Mouse (Mus musculus) thymus, postnatal 4 days (tissue): ENCODE measurements around the gene Srsf3.

Experiments used
- DNase-seq: peaks from one replicate; pipeline ENCODE4 v3.0.0; 2021

Srsf3 gene

GRCm38 (mm10) chr17:29046863-29047262 lies 14.4 kb downstream of the Srsf3 start:
- DNase-seq = no peak

GRCm38 (mm10) chr17:29047697-29048514 lies 15.5 kb downstream of the Srsf3 start:
- DNase-seq = no peak

- peak; percentile 91 for DNase-seq
Observed at GRCm38 (mm10) chr17:29048748-29049507, 16.5 kb downstream of the Srsf3 start.

- DNase-seq = no peak
Observed at GRCm38 (mm10) chr17:29049508-29049889, 17.1 kb downstream of the Srsf3 start.

- no peak for DNase-seq
Observed at GRCm38 (mm10) chr17:29049923-29050322, 17.5 kb downstream of the Srsf3 start.

GRCm38 (mm10) chr17:29050791-29051190 lies 18.4 kb downstream of the Srsf3 start:
- DNase-seq = no peak

- DNase-seq = no peak
Observed at GRCm38 (mm10) chr17:29053067-29053466, 20.6 kb downstream of the Srsf3 start.

- DNase-seq = no peak
Observed at GRCm38 (mm10) chr17:29053841-29054240, 21.4 kb downstream of the Srsf3 start.

- DNase-seq = no peak
Observed at GRCm38 (mm10) chr17:29054429-29054828, 22.0 kb downstream of the Srsf3 start.

GRCm38 (mm10) chr17:29055586-29055985 lies 23.2 kb downstream of the Srsf3 start:
- no peak for DNase-seq

- DNase-seq = no peak
Observed at GRCm38 (mm10) chr17:29056207-29056606, 23.8 kb downstream of the Srsf3 start.

- DNase-seq = peak; percentile 74
Observed at GRCm38 (mm10) chr17:29056699-29057151, 24.3 kb downstream of the Srsf3 start.

GRCm38 (mm10) chr17:29057361-29057890 lies 25.0 kb downstream of the Srsf3 start:
- no peak for DNase-seq

- DNase-seq = peak; percentile 58
Observed at GRCm38 (mm10) chr17:29057961-29058360, 25.5 kb downstream of the Srsf3 start.

- DNase-seq = peak; percentile 43
Observed at GRCm38 (mm10) chr17:29058487-29058886, 26.1 kb downstream of the Srsf3 start.

GRCm38 (mm10) chr17:29059581-29059980 lies 27.2 kb downstream of the Srsf3 start:
- no peak for DNase-seq

GRCm38 (mm10) chr17:29060946-29061345 lies 28.5 kb downstream of the Srsf3 start:
- no peak for DNase-seq

GRCm38 (mm10) chr17:29062119-29063035 lies 29.9 kb downstream of the Srsf3 start:
- no peak for DNase-seq

GRCm38 (mm10) chr17:29063121-29063987 lies 30.9 kb downstream of the Srsf3 start:
- DNase-seq = no peak

GRCm38 (mm10) chr17:29063988-29064285 lies 31.5 kb downstream of the Srsf3 start:
- DNase-seq = no peak

GRCm38 (mm10) chr17:29065245-29065940 lies 33.0 kb downstream of the Srsf3 start:
- DNase-seq = no peak
